ENCODE assay signal across 12 mouse cellular contexts in the genomic region with DNA sequence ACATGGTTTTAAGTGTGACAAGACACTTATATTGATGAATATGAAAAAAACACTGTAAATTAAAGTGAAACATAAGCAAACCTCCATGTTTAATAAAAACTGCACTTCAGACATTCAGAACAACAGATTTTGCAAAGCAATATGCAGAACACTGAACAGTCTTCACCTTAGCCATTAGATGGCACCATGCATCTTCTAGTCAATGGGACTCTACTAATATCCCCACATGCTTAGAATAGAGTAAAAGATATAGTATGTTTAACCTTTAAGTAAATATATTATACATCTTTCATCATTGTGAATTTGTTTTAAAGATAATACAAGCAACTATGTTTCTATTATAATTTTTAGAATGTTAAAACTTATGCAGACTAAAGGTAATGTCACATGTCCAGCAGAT. TPM values are rescaled to one million over a fixed set of nuclear protein-coding genes. Genes with fewer than 3 reads are reported as not detected.
DNase-seq lines count a peak whose midpoint lies in the region; ATAC-seq and TF ChIP-seq lines count a peak whose summit lies in the region.
"Had no signal": no experiment of that assay in that cellular context is flagged by ENCODE, and none has a peak within 500 bp of the region (broad histone marks: within the 10 kb centered on the region; RNA-seq: fewer than 3 reads in every experiment).

No protein-coding gene starts in this region.

- no peaks in the 10 kb centered on the region for H3K79me2 ChIP-seq in MEL (ENCODE audit: control insufficient read depth, insufficient read depth, low read length, poor library complexity)

- H3K9ac ChIP-seq in hindbrain, postnatal 0 days (replicated peaks; ENCODE audit: low read length), result no peak overlapping the region
- H3K9ac ChIP-seq in hindbrain, embryonic 11.5 days (ENCODE audit: low read depth, low read length), result no peak overlapping the region
- no peak overlapping the region for H3K9ac ChIP-seq in MEL (ENCODE audit: control insufficient read depth, low read depth, low read length, poor library complexity, severe bottlenecking)
- no peak overlapping the region for H3K9ac ChIP-seq in intestine, postnatal 0 days (ENCODE audit: low read depth, low read length)
- H3K9ac ChIP-seq: heart, embryonic 12.5 days had no signal

- peak; percentile 9 for DNase-seq in CD4-positive, CD25-positive, alpha-beta regulatory T cell, adult 2 months (ENCODE audit: low read depth, low spot score)
- peak; percentile 54 for DNase-seq in hindbrain, postnatal 0 days (ENCODE audit: low spot score)
- no peak for DNase-seq in hindbrain, embryonic 11.5 days (ENCODE audit: low spot score)
- peak; percentile 62 for DNase-seq in MEL (ENCODE audit: low read depth, low spot score)
- no peak for DNase-seq in spleen, postnatal 14 days (ENCODE audit: low spot score in 2 of 2)
- no peak for DNase-seq in urinary bladder, adult 2 months (ENCODE audit: low spot score)
- DNase-seq: kidney, postnatal 10 days; lung, adult 2 months had no signal

- H3K4me2 ChIP-seq in hindbrain, postnatal 0 days (ENCODE audit: low read depth, low read length), result no peak overlapping the region
- H3K4me2 ChIP-seq in hindbrain, embryonic 11.5 days (replicated peaks; ENCODE audit: low read depth, low read length), result no peak overlapping the region
- H3K4me2 ChIP-seq in intestine, postnatal 0 days (replicated peaks; ENCODE audit: low read depth), result no peak overlapping the region
- H3K4me2 ChIP-seq: heart, embryonic 12.5 days had no signal

- no peak overlapping the region for H3K27ac ChIP-seq in hindbrain, postnatal 0 days
- H3K27ac ChIP-seq in hindbrain, embryonic 11.5 days (ENCODE audit: low read depth, low read length), result no peak overlapping the region
- peak overlapping the region; percentile 10; the same call in 1 of the 2 replicates for H3K27ac ChIP-seq in MEL (ENCODE audit: control insufficient read depth, low read depth, low read length)
- H3K27ac ChIP-seq in intestine, postnatal 0 days (ENCODE audit: low read depth, low read length), result no peak overlapping the region

- H3K4me1 ChIP-seq in hindbrain, postnatal 0 days (ENCODE audit: insufficient read depth, low read length), result no peaks in the 10 kb centered on the region
- H3K4me1 ChIP-seq in hindbrain, embryonic 11.5 days (replicated peaks; ENCODE audit: control insufficient read depth, insufficient read depth, low read length), result no peaks in the 10 kb centered on the region
- H3K4me1 ChIP-seq in MEL (ENCODE audit: control insufficient read depth in 1 of 2, insufficient read depth in 2 of 2, low read length in 2 of 2), result peaks cover 4 to 10% of the 10 kb centered on the region in 2 experiments; a peak in 2 of 4 replicates
- H3K4me1 ChIP-seq in intestine, postnatal 0 days (replicated peaks; ENCODE audit: control insufficient read depth, insufficient read depth, low read length), result no peaks in the 10 kb centered on the region

- no peaks in the 10 kb centered on the region for H3K9me3 ChIP-seq in hindbrain, postnatal 0 days (ENCODE audit: low read length)
- no peaks in the 10 kb centered on the region for H3K9me3 ChIP-seq in hindbrain, embryonic 11.5 days (ENCODE audit: control insufficient read depth, low read length)
- no peaks in the 10 kb centered on the region for H3K9me3 ChIP-seq in MEL (replicated peaks; ENCODE audit: insufficient read depth, low read length)
- no peaks in the 10 kb centered on the region for H3K9me3 ChIP-seq in intestine, postnatal 0 days (ENCODE audit: control insufficient read depth)
- H3K9me3 ChIP-seq: heart, embryonic 12.5 days had no signal

- no peaks in the 10 kb centered on the region for H3K27me3 ChIP-seq in hindbrain, postnatal 0 days (ENCODE audit: insufficient read depth, low read length)
- no peaks in the 10 kb centered on the region for H3K27me3 ChIP-seq in hindbrain, embryonic 11.5 days (ENCODE audit: control insufficient read depth, insufficient read depth, low read length)
- no peaks in the 10 kb centered on the region for H3K27me3 ChIP-seq in MEL (ENCODE audit: control insufficient read depth in 1 of 2, insufficient read depth in 2 of 2, low read length in 2 of 2)
- no peaks in the 10 kb centered on the region for H3K27me3 ChIP-seq in intestine, postnatal 0 days (replicated peaks; ENCODE audit: control insufficient read depth, insufficient read depth, low read length)
- H3K27me3 ChIP-seq: heart, embryonic 12.5 days had no signal

- TF ChIP-seq POLR2A in MEL (IDR thresholded peaks at IDR 0.05; ENCODE audit: control insufficient read depth in 1 of 2, insufficient read depth in 1 of 2, low read depth in 1 of 2, low read length in 2 of 2, poor library complexity in 1 of 2), result no peak

- ATAC-seq in CD4-positive, CD25-positive, alpha-beta regulatory T cell, adult 4 months, result no peak
- ATAC-seq in hindbrain, postnatal 0 days, result no peak
- no peak for ATAC-seq in hindbrain, embryonic 11.5 days (ENCODE audit: low FRiP score)
- ATAC-seq in intestine, postnatal 0 days, result no peak

- no peaks in the 10 kb centered on the region for H3K36me3 ChIP-seq in hindbrain, postnatal 0 days (ENCODE audit: insufficient read depth, low read length)
- H3K36me3 ChIP-seq in hindbrain, embryonic 11.5 days (ENCODE audit: control insufficient read depth, insufficient read depth, low read length), result no peaks in the 10 kb centered on the region
- H3K36me3 ChIP-seq in MEL (ENCODE audit: control insufficient read depth in 1 of 2, insufficient read depth in 2 of 2, low read length in 2 of 2), result peaks cover 0 to 12% of the 10 kb centered on the region in 2 experiments; a peak in 2 of 4 replicates
- H3K36me3 ChIP-seq in intestine, postnatal 0 days (ENCODE audit: control insufficient read depth, insufficient read depth), result no peaks in the 10 kb centered on the region
- H3K36me3 ChIP-seq: heart, embryonic 12.5 days had no signal

- TF ChIP-seq EP300 in MEL (IDR thresholded peaks at IDR 0.05; ENCODE audit: low read depth in 1 of 2, low read length in 2 of 2), result no peak

- peak; percentile 89 for TF ChIP-seq RAD21 in MEL (IDR thresholded peaks at IDR 0.05; ENCODE audit: low read depth, low read length)

- no peak overlapping the region for H3K4me3 ChIP-seq in hindbrain, postnatal 0 days (ENCODE audit: low read length)
- H3K4me3 ChIP-seq in hindbrain, embryonic 11.5 days (ENCODE audit: low read depth, low read length), result no peak overlapping the region
- H3K4me3 ChIP-seq in MEL (ENCODE audit: control insufficient read depth in 1 of 2, insufficient read depth in 1 of 2, low read depth in 2 of 2, low read length in 2 of 2), result no peak overlapping the region
- H3K4me3 ChIP-seq in intestine, postnatal 0 days (ENCODE audit: low read depth, low read length), result no peak overlapping the region
- H3K4me3 ChIP-seq: heart, embryonic 12.5 days; myocyte had no signal

- TF ChIP-seq CTCF in hindbrain, postnatal 0 days (IDR thresholded peaks at IDR 0.05; ENCODE audit: low read depth), result peak; percentile 74
- TF ChIP-seq CTCF in MEL (IDR thresholded peaks at IDR 0.05 in 2 of 3, conservative IDR thresholded peaks at IDR 0.05 in 1 of 3; ENCODE audit: control insufficient read depth in 1 of 3, insufficient read depth in 1 of 3, low read depth in 2 of 3, low read length in 3 of 3, poor library complexity in 1 of 3, severe bottlenecking in 1 of 3), result peak in 2 of 3 experiments; percentile 39 to 81; a peak in 3 of 6 replicates
- peak; percentile 74 for TF ChIP-seq CTCF in intestine, postnatal 0 days (IDR thresholded peaks at IDR 0.05; ENCODE audit: low read depth)

TF ChIP-seq in MEL, 35 proteins besides CTCF, POLR2A, EP300 and RAD21:
- TF ChIP-seq ZNF384 (IDR thresholded peaks at IDR 0.05; ENCODE audit: low read depth, low read length) (no peak), SIN3A (IDR thresholded peaks at IDR 0.05; ENCODE audit: low read length) (0 out of 2 replicates have a peak, but pooled peaks have one; percentile 30), ELF1 (IDR thresholded peaks at IDR 0.05; ENCODE audit: low read depth, low read length) (no peak), NRF1 (IDR thresholded peaks at IDR 0.05; ENCODE audit: insufficient read depth, low read depth, low read length, poor library complexity, severe bottlenecking) (no peak), MYB (IDR thresholded peaks at IDR 0.05; ENCODE audit: low read depth, low read length) (no peak), MXI1 (IDR thresholded peaks at IDR 0.05; ENCODE audit: low read depth, low read length) (no peak), ZC3H11A (IDR thresholded peaks at IDR 0.05; ENCODE audit: low read depth, low read length) (peak; percentile 72), CHD2 (IDR thresholded peaks at IDR 0.05; ENCODE audit: low read length) (no peak), BHLHE40 (IDR thresholded peaks at IDR 0.05; ENCODE audit: borderline replicate concordance, low read depth, low read length) (no peak), RCOR1 (IDR thresholded peaks at IDR 0.05; ENCODE audit: low read depth, low read length) (no peak), SMC3 (IDR thresholded peaks at IDR 0.05; ENCODE audit: low read depth, low read length) (peak; percentile 79), POLR2AphosphoS5 (IDR thresholded peaks at IDR 0.05; ENCODE audit: borderline replicate concordance, low read depth, low read length) (no peak), ZKSCAN1 (IDR thresholded peaks at IDR 0.05; ENCODE audit: low read depth, low read length) (no peak), JUND (IDR thresholded peaks at IDR 0.05; ENCODE audit: low read depth, low read length) (no peak), ZMIZ1 (IDR thresholded peaks at IDR 0.05; ENCODE audit: low read depth, low read length) (no peak), MYC (IDR thresholded peaks at IDR 0.05; ENCODE audit: low read depth, low read length) (peak; percentile 46; the same call in 1 of the 2 replicates), NELFE (IDR thresholded peaks at IDR 0.05; ENCODE audit: low read depth, low read length) (no peak)

RNA-seq across cellular contexts. Expression of a gene that starts 34.7 kb away (rescaled TPM):
- under 1 TPM in 1 of 2 experiments, not detected in 1; 0.05 TPM for polyA plus RNA-seq in CD4-positive, CD25-positive, alpha-beta regulatory T cell, adult 4 months (2017; shearing (Covaris generic))
- total RNA-seq in hindbrain, postnatal 0 days (2014; rRNA removed), result 9.9 and 10.8 TPM in 2 replicates
- 4.1 and 4.6 TPM in 2 replicates for polyA plus RNA-seq in hindbrain, postnatal 0 days (2015; fragmentation: Nextera tagmentation; extraction: Ambion mirVana)
- polyA plus RNA-seq in hindbrain, embryonic 11.5 days (2014; fragmentation: Nextera tagmentation; extraction: Ambion mirVana), result 7.4 and 8.7 TPM in 2 replicates
- 1.3 and 1.8 TPM in 2 replicates for total RNA-seq in MEL (2012; rRNA removed)
- 1 to 10 TPM in 1 of 2 experiments, not detected in 1; 2.4 TPM for polyA plus RNA-seq in MEL (2012; ENCODE audit: insufficient read depth in 1 of 2, insufficient read length in 2 of 2, low read depth in 1 of 2, low replicate concordance in 2 of 2, missing spikeins in 1 of 2)
- polyA plus RNA-seq in intestine, postnatal 0 days (2015; fragmentation: Nextera tagmentation; extraction: Ambion mirVana), result 0.73 and 0.75 TPM in 2 replicates
- 1.1 and 1.2 TPM in 2 replicates for polyA plus RNA-seq in urinary bladder, adult 2 months (2012; rRNA removed)
- polyA plus RNA-seq: myocyte had no signal

Comparison
In these comparisons a context has a peak if more than half of its experiments do, and no peak if none do; other contexts are left out.
1. DNase-seq: peak in CD4-positive, CD25-positive, alpha-beta regulatory T cell, adult 2 months (single experiment), hindbrain, postnatal 0 days (single experiment) and MEL (single experiment); none in hindbrain, embryonic 11.5 days (single experiment), spleen, postnatal 14 days (0 of 2) and urinary bladder, adult 2 months (single experiment).
2. Peak in every context shown above with its lines, with median percentiles within 50 percentile points of each other: CTCF ChIP-seq.